Mouse (Mus musculus): ENCODE data around the gene Gm16181. TPM values are rescaled to one million over a fixed set of nuclear protein-coding genes. Genes with fewer than 3 reads are reported as not detected.

Gene Gm16181
- polyA plus RNA-seq, 1 experiment from 2014 or later, result not detected

- Histone ChIP-seq H3K27me3 (replicated peaks) (peaks cover 4% of the 10 kb centered on the region; the same call in 1 of the 2 replicates), H3K27ac (replicated peaks) (no peak overlapping the region), H3K36me3 (no peaks in the 10 kb centered on the region), H3K4me1 (no peaks in the 10 kb centered on the region), H3K9ac (no peak overlapping the region), H3K9me3 (no peaks in the 10 kb centered on the region), H3K4me2 (no peak overlapping the region), H3K4me3 (no peak overlapping the region)
- WGBS, result 85% methylated on average over 5 of the region's 5 CpGs
- ATAC-seq (ENCODE audit: extremely low read depth, insufficient number of reproducible peaks, low FRiP score, low TSS enrichment), result no peak
Observed at GRCm38 (mm10) chr17:35213071-35213470, 7.6 kb upstream of the Gm16181 start.

GRCm38 (mm10) chr17:35218516-35219193 lies 2.0 kb upstream of the Gm16181 start:
- Histone ChIP-seq H3K27me3 (replicated peaks) (no peaks in the 10 kb centered on the region), H3K27ac (replicated peaks) (peak overlapping the region; percentile 72), H3K4me1 (peaks cover 34% of the 10 kb centered on the region), H3K36me3 (peaks cover 30% of the 10 kb centered on the region), H3K4me2 (peak overlapping the region; percentile 24), H3K4me3 (no peak overlapping the region), H3K9me3 (no peaks in the 10 kb centered on the region), H3K9ac (0 out of 2 replicates have a peak overlapping the region, but pooled peaks have one; percentile 15)
- 59% methylated on average over 18 of the region's 18 CpGs for WGBS
- peak; percentile 30; the same call in 1 of the 2 replicates for ATAC-seq (ENCODE audit: extremely low read depth, insufficient number of reproducible peaks, low FRiP score, low TSS enrichment)

DNA sequence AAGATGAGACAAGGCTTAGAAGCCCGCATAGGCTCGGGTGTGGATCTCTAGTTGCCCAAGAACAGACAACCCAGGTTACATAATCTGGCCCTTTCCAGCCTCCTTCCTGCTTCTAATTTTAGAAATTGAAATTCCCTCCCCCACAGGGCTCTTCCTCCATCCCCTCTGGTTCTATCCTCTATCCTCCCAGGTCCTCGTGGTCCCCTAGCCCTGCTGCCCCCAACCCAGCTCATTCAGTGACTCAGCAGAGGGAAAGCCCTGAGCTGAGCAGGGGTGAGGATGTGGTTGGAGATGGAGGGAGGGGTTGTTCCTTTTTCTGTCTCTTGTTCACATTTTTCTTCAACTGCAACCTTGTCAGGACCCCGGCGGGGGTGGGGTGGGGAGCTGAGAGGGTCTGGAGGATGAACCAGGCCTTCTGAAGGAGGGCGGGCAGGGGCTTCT lies 1.0 kb upstream of the Gm16181 start:
- no peak overlapping the region for H3K4me3 ChIP-seq
- H3K27me3 ChIP-seq (replicated peaks), result no peaks in the 10 kb centered on the region
- H3K4me2 ChIP-seq, result no peak overlapping the region
- WGBS, result 61% methylated on average over 6 of the region's 6 CpGs
- no peak for ATAC-seq (ENCODE audit: extremely low read depth, insufficient number of reproducible peaks, low FRiP score, low TSS enrichment)
- peaks cover 34% of the 10 kb centered on the region for H3K4me1 ChIP-seq
- no peaks in the 10 kb centered on the region for H3K9me3 ChIP-seq
- peak overlapping the region; percentile 72 for H3K27ac ChIP-seq (replicated peaks)
- no peak overlapping the region for H3K9ac ChIP-seq
- H3K36me3 ChIP-seq, result peaks cover 30% of the 10 kb centered on the region

DNA sequence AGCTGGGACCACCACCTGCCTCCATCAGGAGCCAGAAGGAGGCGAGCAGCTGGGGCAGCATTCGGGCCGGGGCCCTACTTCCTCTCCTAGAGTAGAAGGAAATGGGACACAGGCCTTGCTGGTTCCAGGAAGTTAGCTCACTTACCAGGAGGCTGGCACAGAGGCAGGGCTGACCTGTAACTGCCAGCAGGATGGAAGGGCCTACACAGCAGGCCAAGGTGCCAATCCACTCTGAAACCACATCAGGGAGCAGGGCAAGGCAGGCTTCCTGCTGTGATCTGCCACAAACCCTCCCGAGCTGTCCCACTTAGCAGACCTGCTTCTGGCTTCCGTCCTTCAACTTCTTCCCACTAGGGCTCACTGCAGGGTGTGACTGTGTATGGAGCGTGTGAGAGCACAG lies 1.7 kb downstream of the Gm16181 start:
- Histone ChIP-seq H3K9ac (0 out of 2 replicates have a peak overlapping the region, but pooled peaks have one; percentile 47), H3K4me3 (no peak overlapping the region), H3K27me3 (replicated peaks) (no peaks in the 10 kb centered on the region), H3K27ac (replicated peaks) (peak overlapping the region; percentile 28; the same call in 1 of the 2 replicates), H3K9me3 (no peaks in the 10 kb centered on the region), H3K36me3 (peaks cover 48% of the 10 kb centered on the region), H3K4me2 (no peak overlapping the region), H3K4me1 (peaks cover 43% of the 10 kb centered on the region)
- 60% methylated on average over 6 of the region's 6 CpGs for WGBS
- no peak for ATAC-seq (ENCODE audit: extremely low read depth, insufficient number of reproducible peaks, low FRiP score, low TSS enrichment)

GRCm38 (mm10) chr17:35224641-35225040 lies 4.0 kb downstream of the Gm16181 start:
- Histone ChIP-seq H3K4me1 (peaks cover 28% of the 10 kb centered on the region), H3K36me3 (peaks cover 68% of the 10 kb centered on the region), H3K9ac (no peak overlapping the region), H3K4me3 (no peak overlapping the region), H3K9me3 (no peaks in the 10 kb centered on the region), H3K27ac (replicated peaks) (no peak overlapping the region), H3K27me3 (replicated peaks) (no peaks in the 10 kb centered on the region), H3K4me2 (no peak overlapping the region)
- ATAC-seq (ENCODE audit: extremely low read depth, insufficient number of reproducible peaks, low FRiP score, low TSS enrichment), result no peak
- WGBS, result 91% methylated on average over 4 of the region's 4 CpGs

DNA sequence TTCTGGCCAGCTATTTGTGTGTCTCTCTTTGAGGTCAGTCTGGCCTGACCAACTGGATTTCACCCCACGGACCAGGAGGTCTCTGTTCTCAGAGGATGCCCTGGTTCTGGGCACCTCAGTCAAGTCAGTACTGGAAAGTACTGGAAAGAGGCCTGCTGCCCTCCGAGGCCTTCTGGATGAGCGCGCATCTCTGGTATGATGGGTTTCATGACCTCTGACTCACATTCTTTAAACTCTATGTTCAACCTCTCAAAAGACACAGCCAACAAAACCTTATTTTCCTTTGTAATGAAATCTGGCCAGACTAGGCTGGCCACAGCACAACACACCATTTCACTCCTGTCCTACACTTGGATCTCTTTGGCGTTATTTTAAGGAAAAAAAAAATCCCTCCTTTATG lies 4.8 kb downstream of the Gm16181 start:
- no peak overlapping the region for H3K4me3 ChIP-seq
- ATAC-seq (ENCODE audit: extremely low read depth, insufficient number of reproducible peaks, low FRiP score, low TSS enrichment), result no peak
- no peaks in the 10 kb centered on the region for H3K9me3 ChIP-seq

DNA sequence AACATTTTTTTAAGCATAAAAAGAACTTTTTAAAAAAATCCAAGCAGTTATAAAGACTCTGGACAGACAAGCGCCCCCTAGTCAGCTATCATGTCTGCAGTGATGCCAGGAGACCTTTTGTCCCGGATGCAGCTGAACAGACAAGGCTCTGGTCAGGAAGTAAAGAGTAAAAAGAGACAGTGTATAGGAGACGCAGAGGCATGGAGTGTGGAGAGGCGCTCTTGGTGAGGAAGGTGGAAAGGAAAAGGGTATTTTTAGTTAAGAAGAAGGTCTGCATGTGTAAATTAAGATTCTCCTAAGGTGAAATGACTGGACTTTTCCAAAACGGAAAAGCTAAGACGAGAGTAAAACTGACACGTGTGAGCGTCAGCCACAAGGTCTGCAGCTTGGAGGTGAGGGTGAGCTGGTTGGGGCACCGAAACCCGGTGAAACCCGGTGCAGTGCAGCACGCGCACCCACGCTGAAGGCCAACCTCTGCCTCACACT lies 6.0 kb downstream of the Gm16181 start:
- 71% methylated on average over 14 of the region's 14 CpGs for WGBS
- H3K9ac ChIP-seq, result no peak overlapping the region
- peaks cover 69% of the 10 kb centered on the region for H3K36me3 ChIP-seq
- H3K27ac ChIP-seq (replicated peaks), result peak overlapping the region; percentile 36; the same call in 1 of the 2 replicates
- no peak overlapping the region for H3K4me2 ChIP-seq
- no peak overlapping the region for H3K4me3 ChIP-seq
- no peaks in the 10 kb centered on the region for H3K9me3 ChIP-seq
- H3K4me1 ChIP-seq, result peaks cover 13% of the 10 kb centered on the region
- ATAC-seq (ENCODE audit: extremely low read depth, insufficient number of reproducible peaks, low FRiP score, low TSS enrichment), result no peak
- H3K27me3 ChIP-seq (replicated peaks), result no peaks in the 10 kb centered on the region

More for the DNA sequence above, 4.8 kb downstream of the Gm16181 start:
- no peaks in the 10 kb centered on the region for H3K27me3 ChIP-seq (replicated peaks)
- H3K4me2 ChIP-seq, result no peak overlapping the region
- no peak overlapping the region for H3K27ac ChIP-seq (replicated peaks)
- H3K9ac ChIP-seq, result no peak overlapping the region
- H3K4me1 ChIP-seq, result peaks cover 20% of the 10 kb centered on the region
- 88% methylated on average over 5 of the region's 5 CpGs for WGBS
- peaks cover 68% of the 10 kb centered on the region for H3K36me3 ChIP-seq

- no peaks in the 10 kb centered on the region for H3K27me3 ChIP-seq (replicated peaks)
- 87% methylated on average over 10 of the region's 10 CpGs for WGBS
- H3K4me2 ChIP-seq, result no peak overlapping the region
- H3K9me3 ChIP-seq, result no peaks in the 10 kb centered on the region
- no peak overlapping the region; the same call in 1 of the 2 replicates for H3K9ac ChIP-seq
- H3K4me1 ChIP-seq, result peaks cover 42% of the 10 kb centered on the region
- no peak overlapping the region for H3K27ac ChIP-seq (replicated peaks)
- peaks cover 59% of the 10 kb centered on the region for H3K36me3 ChIP-seq
- no peak for ATAC-seq (ENCODE audit: extremely low read depth, insufficient number of reproducible peaks, low FRiP score, low TSS enrichment)
- H3K4me3 ChIP-seq, result no peak overlapping the region
Observed at GRCm38 (mm10) chr17:35231022-35231421, 10.4 kb downstream of the Gm16181 start.

- H3K9ac ChIP-seq, result peak overlapping the region; percentile 38
- ATAC-seq (ENCODE audit: extremely low read depth, insufficient number of reproducible peaks, low FRiP score, low TSS enrichment), result no peak
- H3K9me3 ChIP-seq, result no peaks in the 10 kb centered on the region
- H3K27me3 ChIP-seq (replicated peaks), result no peaks in the 10 kb centered on the region
- no peak overlapping the region for H3K27ac ChIP-seq (replicated peaks)
- H3K4me2 ChIP-seq, result peak overlapping the region; percentile 25; the same call in 1 of the 2 replicates
- H3K36me3 ChIP-seq, result peaks cover 55% of the 10 kb centered on the region
- H3K4me3 ChIP-seq, result no peak overlapping the region
- WGBS, result 13% methylated on average over 12 of the region's 12 CpGs
- H3K4me1 ChIP-seq, result peaks cover 37% of the 10 kb centered on the region
Observed at GRCm38 (mm10) chr17:35232043-35232442, 11.4 kb downstream of the Gm16181 start.

- Histone ChIP-seq H3K27ac (replicated peaks) (peak overlapping the region; percentile 98), H3K36me3 (peaks cover 53% of the 10 kb centered on the region), H3K27me3 (replicated peaks) (no peaks in the 10 kb centered on the region), H3K9me3 (no peaks in the 10 kb centered on the region), H3K4me2 (0 out of 2 replicates have a peak overlapping the region, but pooled peaks have one; percentile 25), H3K4me3 (no peak overlapping the region), H3K4me1 (peaks cover 37% of the 10 kb centered on the region), H3K9ac (peak overlapping the region; percentile 94; the same call in 1 of the 2 replicates)
- ATAC-seq (ENCODE audit: extremely low read depth, insufficient number of reproducible peaks, low FRiP score, low TSS enrichment), result no peak
- 75% methylated on average over 5 of the region's 5 CpGs for WGBS
Observed at GRCm38 (mm10) chr17:35232659-35233058, 12.0 kb downstream of the Gm16181 start.

- Histone ChIP-seq H3K27me3 (replicated peaks) (no peaks in the 10 kb centered on the region), H3K4me1 (peaks cover 37% of the 10 kb centered on the region), H3K4me3 (peak within 1 kb of the TSS; percentile 74), H3K36me3 (peaks cover 47% of the 10 kb centered on the region), H3K27ac (replicated peaks) (peak within 1 kb of the TSS; percentile 98), H3K9ac (peak within 1 kb of the TSS; percentile 94), H3K4me2 (peak within 1 kb of the TSS; percentile 91), H3K9me3 (no peaks in the 10 kb centered on the region)
- no peak for ATAC-seq (ENCODE audit: extremely low read depth, insufficient number of reproducible peaks, low FRiP score, low TSS enrichment)
- 53% methylated on average over 18 of the region's 18 CpGs for WGBS
Observed at GRCm38 (mm10) chr17:35233114-35233980, 12.7 kb downstream of the Gm16181 start, which contains the start of gene Atp6v1g2. Gene Atp6v1g2, plus strand, starts transcription at chr17:35233660.

Measured in heart, embryonic 13.5 days (tissue).